Mouse (Mus musculus) natural killer cell, adult 2 months (primary cell): ENCODE measurements around the gene Amh.

Experiments used
- DNase-seq, 2 experiments: peaks; one replicate each; pipeline ENCODE4 v3.0.0; 2022; ENCODE audit warnings: low spot score in 2 of 2

Amh gene

GRCm38 (mm10) chr10:80856908-80857307 is 51.9 kb downstream of the Amh start:
- no peak for DNase-seq
